Mouse (Mus musculus): ENCODE measurements around the gene Tiprl. TPM values are rescaled to one million over a fixed set of nuclear protein-coding genes. Genes with fewer than 3 reads are reported as not detected.

Gene Tiprl
- polyA plus RNA-seq, 1 experiment, result 37.5 TPM

GRCm38 (mm10) chr1:165248842-165249241 lies 12.0 kb upstream of the Tiprl start:
- no peak for TF ChIP-seq POLR2A (IDR thresholded peaks at IDR 0.05; ENCODE audit: borderline replicate concordance, low read depth, low read length)
- no peak for TF ChIP-seq CTCF (IDR thresholded peaks at IDR 0.05; ENCODE audit: low read depth, low read length)
- Histone ChIP-seq H3K4me3 (ENCODE audit: insufficient read depth, low read length) (no peak overlapping the region), H3K4me1 (ENCODE audit: control insufficient read depth, insufficient read depth, low read length) (no peaks in the 10 kb centered on the region), H3K27ac (ENCODE audit: insufficient read depth, low read depth, low read length) (no peak overlapping the region)

- H3K4me1 ChIP-seq (ENCODE audit: control insufficient read depth, insufficient read depth, low read length), result no peaks in the 10 kb centered on the region
- H3K4me3 ChIP-seq (ENCODE audit: insufficient read depth, low read length), result no peak overlapping the region
- no peak overlapping the region for H3K27ac ChIP-seq (ENCODE audit: insufficient read depth, low read depth, low read length)
- TF ChIP-seq POLR2A (IDR thresholded peaks at IDR 0.05; ENCODE audit: borderline replicate concordance, low read depth, low read length) (no peak), CTCF (IDR thresholded peaks at IDR 0.05; ENCODE audit: low read depth, low read length) (no peak)
Measured at GRCm38 (mm10) chr1:165247788-165248187, 11.0 kb upstream of the Tiprl start.

GRCm38 (mm10) chr1:165247085-165247484 lies 10.3 kb upstream of the Tiprl start:
- TF ChIP-seq CTCF (IDR thresholded peaks at IDR 0.05; ENCODE audit: low read depth, low read length), result no peak
- TF ChIP-seq POLR2A (IDR thresholded peaks at IDR 0.05; ENCODE audit: borderline replicate concordance, low read depth, low read length), result no peak
- no peaks in the 10 kb centered on the region for H3K4me1 ChIP-seq (ENCODE audit: control insufficient read depth, insufficient read depth, low read length)
- H3K4me3 ChIP-seq (ENCODE audit: insufficient read depth, low read length), result no peak overlapping the region
- no peak overlapping the region for H3K27ac ChIP-seq (ENCODE audit: insufficient read depth, low read depth, low read length)

GRCm38 (mm10) chr1:165246587-165246986 lies 9.8 kb upstream of the Tiprl start:
- TF ChIP-seq POLR2A (IDR thresholded peaks at IDR 0.05; ENCODE audit: borderline replicate concordance, low read depth, low read length) (no peak), CTCF (IDR thresholded peaks at IDR 0.05; ENCODE audit: low read depth, low read length) (no peak)
- Histone ChIP-seq H3K27ac (ENCODE audit: insufficient read depth, low read depth, low read length) (no peak overlapping the region), H3K4me3 (ENCODE audit: insufficient read depth, low read length) (no peak overlapping the region), H3K4me1 (ENCODE audit: control insufficient read depth, insufficient read depth, low read length) (no peaks in the 10 kb centered on the region)

GRCm38 (mm10) chr1:165235846-165236245 lies 950 bp downstream of the Tiprl start:
- Histone ChIP-seq H3K27ac (ENCODE audit: insufficient read depth, low read depth, low read length) (no peak overlapping the region), H3K4me1 (ENCODE audit: control insufficient read depth, insufficient read depth, low read length) (peaks cover 7% of the 10 kb centered on the region), H3K4me3 (ENCODE audit: insufficient read depth, low read length) (peak overlapping the region; percentile 71)
- TF ChIP-seq POLR2A (IDR thresholded peaks at IDR 0.05; ENCODE audit: borderline replicate concordance, low read depth, low read length) (no peak), CTCF (IDR thresholded peaks at IDR 0.05; ENCODE audit: low read depth, low read length) (no peak)

GRCm38 (mm10) chr1:165233806-165234205 lies 3.0 kb downstream of the Tiprl start:
- H3K27ac ChIP-seq (ENCODE audit: insufficient read depth, low read depth, low read length), result no peak overlapping the region
- H3K4me3 ChIP-seq (ENCODE audit: insufficient read depth, low read length), result no peak overlapping the region
- TF ChIP-seq POLR2A (IDR thresholded peaks at IDR 0.05; ENCODE audit: borderline replicate concordance, low read depth, low read length), result no peak
- TF ChIP-seq CTCF (IDR thresholded peaks at IDR 0.05; ENCODE audit: low read depth, low read length), result no peak
- H3K4me1 ChIP-seq (ENCODE audit: control insufficient read depth, insufficient read depth, low read length), result peaks cover 12% of the 10 kb centered on the region

- Histone ChIP-seq H3K4me1 (ENCODE audit: control insufficient read depth, insufficient read depth, low read length) (peaks cover 10% of the 10 kb centered on the region; the same call in 1 of the 2 replicates), H3K27ac (ENCODE audit: insufficient read depth, low read depth, low read length) (no peak overlapping the region), H3K4me3 (ENCODE audit: insufficient read depth, low read length) (no peak overlapping the region)
- TF ChIP-seq CTCF (IDR thresholded peaks at IDR 0.05; ENCODE audit: low read depth, low read length) (peak; percentile 34; the same call in 1 of the 2 replicates), POLR2A (IDR thresholded peaks at IDR 0.05; ENCODE audit: borderline replicate concordance, low read depth, low read length) (no peak)
Measured at GRCm38 (mm10) chr1:165230691-165231090, 6.1 kb downstream of the Tiprl start.

GRCm38 (mm10) chr1:165229577-165229976 lies 7.2 kb downstream of the Tiprl start:
- Histone ChIP-seq H3K27ac (ENCODE audit: insufficient read depth, low read depth, low read length) (no peak overlapping the region), H3K4me1 (ENCODE audit: control insufficient read depth, insufficient read depth, low read length) (peaks cover 10% of the 10 kb centered on the region; the same call in 1 of the 2 replicates), H3K4me3 (ENCODE audit: insufficient read depth, low read length) (no peak overlapping the region)
- no peak for TF ChIP-seq CTCF (IDR thresholded peaks at IDR 0.05; ENCODE audit: low read depth, low read length)
- no peak for TF ChIP-seq POLR2A (IDR thresholded peaks at IDR 0.05; ENCODE audit: borderline replicate concordance, low read depth, low read length)

GRCm38 (mm10) chr1:165217023-165217589 lies 19.7 kb downstream of the Tiprl start:
- Histone ChIP-seq H3K27ac (ENCODE audit: insufficient read depth, low read depth, low read length) (no peak overlapping the region), H3K4me3 (ENCODE audit: insufficient read depth, low read length) (no peak overlapping the region), H3K4me1 (ENCODE audit: control insufficient read depth, insufficient read depth, low read length) (peaks cover 19% of the 10 kb centered on the region)
- TF ChIP-seq CTCF (IDR thresholded peaks at IDR 0.05; ENCODE audit: low read depth, low read length) (no peak), POLR2A (IDR thresholded peaks at IDR 0.05; ENCODE audit: borderline replicate concordance, low read depth, low read length) (no peak)

GRCm38 (mm10) chr1:165215831-165216230 lies 21.0 kb downstream of the Tiprl start:
- H3K4me3 ChIP-seq (ENCODE audit: insufficient read depth, low read length), result no peak overlapping the region
- no peak for TF ChIP-seq CTCF (IDR thresholded peaks at IDR 0.05; ENCODE audit: low read depth, low read length)
- TF ChIP-seq POLR2A (IDR thresholded peaks at IDR 0.05; ENCODE audit: borderline replicate concordance, low read depth, low read length), result no peak
- H3K4me1 ChIP-seq (ENCODE audit: control insufficient read depth, insufficient read depth, low read length), result peaks cover 25% of the 10 kb centered on the region
- H3K27ac ChIP-seq (ENCODE audit: insufficient read depth, low read depth, low read length), result no peak overlapping the region; the same call in 1 of the 2 replicates
